Mouse (Mus musculus): ENCODE data around the gene Tmem170. TPM values are rescaled to one million over a fixed set of nuclear protein-coding genes. Genes with fewer than 3 reads are reported as not detected.
A peak's percentile ranks its signal among the peaks of the same experiment; 100 is the strongest.

Tmem170 gene
- polyA plus RNA-seq (2014; fragmentation: Nextera tagmentation; extraction: Ambion mirVana): 9.7 and 11.8 TPM in 2 replicates

DNA sequence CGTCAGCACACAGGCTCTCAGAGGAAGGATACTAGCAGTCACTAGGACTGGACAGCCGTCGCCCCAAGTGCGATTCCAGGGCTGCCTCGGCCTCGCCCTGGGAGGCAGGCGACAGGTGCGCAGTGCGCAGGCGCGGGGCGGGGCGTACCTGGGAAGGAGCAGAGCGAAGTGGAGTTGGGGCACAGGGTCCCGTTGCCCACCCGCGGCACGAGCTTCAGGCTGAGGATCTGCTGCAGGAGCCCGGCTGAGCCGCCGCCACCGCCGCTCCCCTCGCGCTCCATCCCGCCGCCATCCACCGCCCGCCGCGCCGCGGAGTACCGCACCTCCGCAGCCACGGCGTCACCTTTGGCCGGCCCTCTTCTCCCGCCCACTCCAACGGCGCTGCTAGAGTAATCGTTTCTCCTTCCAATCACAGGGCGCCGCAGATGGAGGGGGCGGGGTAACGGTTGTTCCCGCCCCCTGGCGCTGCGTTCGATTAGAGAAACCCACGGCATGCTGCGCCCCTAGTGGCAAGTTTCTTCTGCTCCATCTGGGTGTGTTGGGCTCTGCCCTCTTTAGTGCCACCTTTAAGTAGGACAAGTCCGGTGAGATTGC, at the start of gene Tmem170:
Gene Tmem170 (minus strand): TSS at position 396 of the 594 bp plus-strand sequence.
- Histone ChIP-seq H3K4me1 (ENCODE audit: control insufficient read depth, insufficient read depth, low read length) (no peaks in the 10 kb centered on the region), H3K36me3 (ENCODE audit: control insufficient read depth, insufficient read depth, low read length) (no peaks in the 10 kb centered on the region), H3K4me3 (ENCODE audit: low read depth, low read length) (peak within 1 kb of the TSS; percentile 65), H3K27me3 (ENCODE audit: control insufficient read depth, insufficient read depth, low read length) (no peaks in the 10 kb centered on the region), H3K4me2 (replicated peaks; ENCODE audit: low read depth, low read length) (peak within 1 kb of the TSS; percentile 67), H3K9me3 (ENCODE audit: control insufficient read depth, low read depth, low read length) (no peaks in the 10 kb centered on the region), H3K27ac (ENCODE audit: low read length) (peak within 1 kb of the TSS; percentile 70; the same call in 1 of the 2 replicates), H3K9ac (replicated peaks; ENCODE audit: low read depth, low read length) (peak within 1 kb of the TSS; percentile 43)
- peak; percentile 98 for ATAC-seq (ENCODE audit: insufficient number of reproducible peaks, insufficient read depth, low FRiP score, low read depth)
- WGBS: under 1% methylated on average over 49 of the region's 53 CpGs

DNA sequence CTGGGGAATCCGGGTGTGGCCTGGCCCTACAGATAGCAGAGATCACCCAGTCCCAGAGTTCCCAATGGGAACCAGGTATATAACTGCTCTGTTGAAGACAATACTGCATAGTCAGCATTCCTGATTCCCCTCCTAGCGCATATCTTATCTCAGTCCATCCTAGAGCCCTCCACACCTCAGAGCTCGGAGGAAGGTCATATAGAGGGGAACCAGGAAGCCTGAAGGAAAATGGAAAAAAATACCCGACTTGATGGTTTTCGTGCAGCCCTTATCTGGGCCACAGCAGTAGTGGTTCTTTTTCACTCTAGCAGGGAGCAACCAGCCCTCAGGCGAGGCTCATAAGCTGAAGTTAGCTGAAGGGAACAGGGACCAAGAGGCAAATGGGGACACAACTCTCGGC, 48.4 kb upstream of the Tmem170 start:
- ATAC-seq (ENCODE audit: insufficient number of reproducible peaks, insufficient read depth, low FRiP score, low read depth): no peak
- Histone ChIP-seq H3K4me2 (replicated peaks; ENCODE audit: low read depth, low read length) (no peak overlapping the region), H3K27me3 (ENCODE audit: control insufficient read depth, insufficient read depth, low read length) (no peaks in the 10 kb centered on the region), H3K36me3 (ENCODE audit: control insufficient read depth, insufficient read depth, low read length) (no peaks in the 10 kb centered on the region), H3K27ac (ENCODE audit: low read length) (no peak overlapping the region), H3K9me3 (ENCODE audit: control insufficient read depth, low read depth, low read length) (no peaks in the 10 kb centered on the region), H3K9ac (replicated peaks; ENCODE audit: low read depth, low read length) (no peak overlapping the region), H3K4me1 (ENCODE audit: control insufficient read depth, insufficient read depth, low read length) (no peaks in the 10 kb centered on the region), H3K4me3 (ENCODE audit: low read depth, low read length) (no peak overlapping the region)
- 72% methylated on average over 7 of the region's 7 CpGs for WGBS

DNA sequence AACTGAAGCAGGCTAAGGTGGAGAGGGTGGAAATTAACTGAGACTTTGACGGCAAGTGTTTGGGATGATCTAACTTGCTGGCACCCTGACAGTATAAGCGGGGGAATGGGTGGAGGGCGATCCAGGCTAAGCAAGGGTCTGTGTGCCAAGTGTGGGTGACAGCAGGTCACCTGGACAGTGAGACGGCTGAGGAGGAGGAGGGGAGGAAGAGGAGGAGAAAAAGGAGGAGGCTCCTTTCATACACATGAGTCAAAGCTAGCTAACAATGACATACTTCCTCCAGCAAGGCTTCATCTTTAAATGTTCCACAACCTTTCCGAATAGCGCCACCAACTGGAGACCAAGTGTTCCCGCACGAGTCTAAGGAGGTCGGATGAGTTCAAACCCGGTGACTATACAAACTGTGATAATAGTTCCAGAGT, 46.8 kb upstream of the Tmem170 start:
- Histone ChIP-seq H3K9ac (replicated peaks; ENCODE audit: low read depth, low read length) (no peak overlapping the region), H3K4me3 (ENCODE audit: low read depth, low read length) (no peak overlapping the region), H3K4me1 (ENCODE audit: control insufficient read depth, insufficient read depth, low read length) (no peaks in the 10 kb centered on the region), H3K27ac (ENCODE audit: low read length) (no peak overlapping the region), H3K36me3 (ENCODE audit: control insufficient read depth, insufficient read depth, low read length) (no peaks in the 10 kb centered on the region), H3K27me3 (ENCODE audit: control insufficient read depth, insufficient read depth, low read length) (no peaks in the 10 kb centered on the region), H3K9me3 (ENCODE audit: control insufficient read depth, low read depth, low read length) (no peaks in the 10 kb centered on the region), H3K4me2 (replicated peaks; ENCODE audit: low read depth, low read length) (no peak overlapping the region)
- ATAC-seq (ENCODE audit: insufficient number of reproducible peaks, insufficient read depth, low FRiP score, low read depth): 0 out of 2 replicates have a peak, but pooled peaks have one; percentile 5
- 29% methylated on average over 10 of the region's 10 CpGs for WGBS

DNA sequence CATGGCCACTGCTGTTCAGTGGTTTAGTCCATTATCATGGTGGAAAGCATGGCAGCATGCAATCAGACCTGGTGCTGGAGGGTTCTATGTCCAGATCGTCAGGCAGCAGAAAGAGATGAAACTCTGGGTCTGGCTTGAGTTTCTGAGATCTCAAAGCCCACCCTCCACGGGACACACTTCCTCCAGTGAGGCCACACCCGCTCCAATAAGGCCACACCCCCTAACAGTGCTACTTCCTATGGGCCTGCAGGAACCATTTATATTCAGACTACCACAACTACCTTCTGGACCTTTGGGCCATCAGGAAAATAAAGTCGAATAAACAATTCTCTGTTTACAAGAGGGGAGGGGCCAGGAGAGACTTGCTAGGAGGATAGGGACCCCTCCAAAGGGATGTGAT, 44.4 kb upstream of the Tmem170 start:
- Histone ChIP-seq H3K4me3 (ENCODE audit: low read depth, low read length) (no peak overlapping the region), H3K9me3 (ENCODE audit: control insufficient read depth, low read depth, low read length) (no peaks in the 10 kb centered on the region), H3K4me2 (replicated peaks; ENCODE audit: low read depth, low read length) (no peak overlapping the region), H3K36me3 (ENCODE audit: control insufficient read depth, insufficient read depth, low read length) (no peaks in the 10 kb centered on the region), H3K27me3 (ENCODE audit: control insufficient read depth, insufficient read depth, low read length) (no peaks in the 10 kb centered on the region), H3K9ac (replicated peaks; ENCODE audit: low read depth, low read length) (no peak overlapping the region), H3K27ac (ENCODE audit: low read length) (no peak overlapping the region), H3K4me1 (ENCODE audit: control insufficient read depth, insufficient read depth, low read length) (no peaks in the 10 kb centered on the region)
- 78% methylated on average over 4 of the region's 4 CpGs for WGBS
- no peak for ATAC-seq (ENCODE audit: insufficient number of reproducible peaks, insufficient read depth, low FRiP score, low read depth)

DNA sequence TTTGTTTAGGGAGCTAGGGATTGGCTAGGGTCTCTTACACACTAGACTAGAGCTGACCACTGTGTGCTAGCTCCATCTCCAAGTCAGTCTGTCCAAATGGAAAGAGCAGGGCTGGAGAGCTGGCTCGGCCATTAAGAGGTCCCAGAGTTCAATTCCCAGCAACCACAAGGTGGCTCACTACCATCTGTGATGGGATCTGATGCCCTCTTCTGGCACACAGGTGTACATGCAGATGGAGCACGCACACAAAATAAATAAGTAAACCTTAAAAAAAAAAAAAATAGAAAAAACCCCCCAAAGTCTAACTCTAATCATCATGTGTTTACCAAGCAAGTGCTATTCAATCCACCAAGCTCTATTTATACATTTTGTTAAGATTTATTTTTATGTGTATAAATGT, 43.1 kb upstream of the Tmem170 start:
- no peaks in the 10 kb centered on the region for H3K36me3 ChIP-seq (ENCODE audit: control insufficient read depth, insufficient read depth, low read length)
- 84% methylated on average over 2 of the region's 2 CpGs for WGBS

DNA sequence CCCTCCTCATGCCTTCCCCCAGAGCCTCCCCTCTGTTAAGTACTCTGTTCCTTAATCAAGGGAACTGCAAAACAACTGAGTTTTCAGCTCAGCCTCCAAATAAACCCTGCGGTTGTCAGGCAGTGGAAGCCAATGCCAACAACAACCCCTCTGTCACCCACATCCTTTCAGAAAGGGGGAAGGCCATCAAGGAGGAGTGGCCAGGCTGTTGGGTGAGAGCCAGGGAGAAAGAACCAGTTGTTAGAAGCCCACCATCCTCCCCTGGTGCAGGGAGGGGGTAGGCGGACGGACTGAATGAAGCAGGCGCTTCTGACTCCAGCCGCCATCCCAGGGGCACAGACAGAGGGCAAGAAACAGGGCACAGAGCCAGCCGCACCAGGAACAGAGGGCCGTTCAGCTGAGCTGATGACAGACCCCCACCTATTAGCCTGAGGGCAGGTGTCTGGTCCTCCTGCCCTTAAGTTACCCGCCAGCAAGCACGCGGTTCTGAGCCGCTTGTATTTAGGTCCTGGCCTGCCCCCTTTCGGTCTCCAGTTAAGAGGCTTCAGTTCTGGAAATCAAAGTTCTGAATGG, 36.4 kb upstream of the Tmem170 start:
- 0 out of 2 replicates have a peak, but pooled peaks cover 2% of the 10 kb centered on the region for H3K4me1 ChIP-seq (ENCODE audit: control insufficient read depth, insufficient read depth, low read length)
- H3K27me3 ChIP-seq (ENCODE audit: control insufficient read depth, insufficient read depth, low read length): no peaks in the 10 kb centered on the region
- no peak overlapping the region for H3K9ac ChIP-seq (replicated peaks; ENCODE audit: low read depth, low read length)
- 63% methylated on average over 12 of the region's 12 CpGs for WGBS
- peak; percentile 67 for ATAC-seq (ENCODE audit: insufficient number of reproducible peaks, insufficient read depth, low FRiP score, low read depth)
- no peaks in the 10 kb centered on the region for H3K9me3 ChIP-seq (ENCODE audit: control insufficient read depth, low read depth, low read length)
- H3K4me3 ChIP-seq (ENCODE audit: low read depth, low read length): no peak overlapping the region
- no peak overlapping the region for H3K27ac ChIP-seq (ENCODE audit: low read length)
- no peaks in the 10 kb centered on the region for H3K36me3 ChIP-seq (ENCODE audit: control insufficient read depth, insufficient read depth, low read length)
- no peak overlapping the region for H3K4me2 ChIP-seq (replicated peaks; ENCODE audit: low read depth, low read length)

More for the DNA sequence above, 43.1 kb upstream of the Tmem170 start:
- no peaks in the 10 kb centered on the region for H3K27me3 ChIP-seq (ENCODE audit: control insufficient read depth, insufficient read depth, low read length)
- no peak overlapping the region for H3K9ac ChIP-seq (replicated peaks; ENCODE audit: low read depth, low read length)
- ATAC-seq (ENCODE audit: insufficient number of reproducible peaks, insufficient read depth, low FRiP score, low read depth): no peak
- H3K9me3 ChIP-seq (ENCODE audit: control insufficient read depth, low read depth, low read length): no peaks in the 10 kb centered on the region
- no peaks in the 10 kb centered on the region for H3K4me1 ChIP-seq (ENCODE audit: control insufficient read depth, insufficient read depth, low read length)
- no peak overlapping the region for H3K27ac ChIP-seq (ENCODE audit: low read length)
- no peak overlapping the region for H3K4me3 ChIP-seq (ENCODE audit: low read depth, low read length)
- no peak overlapping the region for H3K4me2 ChIP-seq (replicated peaks; ENCODE audit: low read depth, low read length)

DNA sequence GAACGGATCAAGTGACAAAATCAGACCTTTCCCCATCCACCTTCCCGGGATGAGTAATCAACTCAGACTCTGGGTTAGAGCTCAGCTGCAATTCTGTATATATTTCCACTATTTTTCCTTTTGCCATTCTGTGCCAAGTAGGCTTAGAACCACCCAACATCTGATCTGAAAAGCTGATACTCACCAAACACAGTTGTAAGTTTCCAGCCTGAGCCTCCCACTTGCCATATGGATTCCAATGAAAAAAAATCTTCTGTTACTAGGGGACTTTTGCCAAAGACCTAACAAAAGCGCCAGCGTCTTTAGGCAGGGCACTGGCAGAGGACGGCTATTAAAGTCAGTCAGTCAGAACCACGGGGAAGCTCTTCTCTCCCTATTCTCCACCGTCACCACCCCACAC, 35.0 kb upstream of the Tmem170 start:
- Histone ChIP-seq H3K27ac (ENCODE audit: low read length) (no peak overlapping the region), H3K36me3 (ENCODE audit: control insufficient read depth, insufficient read depth, low read length) (no peaks in the 10 kb centered on the region), H3K4me1 (ENCODE audit: control insufficient read depth, insufficient read depth, low read length) (0 out of 2 replicates have a peak, but pooled peaks cover 2% of the 10 kb centered on the region), H3K9me3 (ENCODE audit: control insufficient read depth, low read depth, low read length) (no peaks in the 10 kb centered on the region), H3K9ac (replicated peaks; ENCODE audit: low read depth, low read length) (no peak overlapping the region), H3K4me3 (ENCODE audit: low read depth, low read length) (no peak overlapping the region), H3K4me2 (replicated peaks; ENCODE audit: low read depth, low read length) (no peak overlapping the region), H3K27me3 (ENCODE audit: control insufficient read depth, insufficient read depth, low read length) (no peaks in the 10 kb centered on the region)
- 65% methylated on average over 7 of the region's 7 CpGs for WGBS
- ATAC-seq (ENCODE audit: insufficient number of reproducible peaks, insufficient read depth, low FRiP score, low read depth): no peak

DNA sequence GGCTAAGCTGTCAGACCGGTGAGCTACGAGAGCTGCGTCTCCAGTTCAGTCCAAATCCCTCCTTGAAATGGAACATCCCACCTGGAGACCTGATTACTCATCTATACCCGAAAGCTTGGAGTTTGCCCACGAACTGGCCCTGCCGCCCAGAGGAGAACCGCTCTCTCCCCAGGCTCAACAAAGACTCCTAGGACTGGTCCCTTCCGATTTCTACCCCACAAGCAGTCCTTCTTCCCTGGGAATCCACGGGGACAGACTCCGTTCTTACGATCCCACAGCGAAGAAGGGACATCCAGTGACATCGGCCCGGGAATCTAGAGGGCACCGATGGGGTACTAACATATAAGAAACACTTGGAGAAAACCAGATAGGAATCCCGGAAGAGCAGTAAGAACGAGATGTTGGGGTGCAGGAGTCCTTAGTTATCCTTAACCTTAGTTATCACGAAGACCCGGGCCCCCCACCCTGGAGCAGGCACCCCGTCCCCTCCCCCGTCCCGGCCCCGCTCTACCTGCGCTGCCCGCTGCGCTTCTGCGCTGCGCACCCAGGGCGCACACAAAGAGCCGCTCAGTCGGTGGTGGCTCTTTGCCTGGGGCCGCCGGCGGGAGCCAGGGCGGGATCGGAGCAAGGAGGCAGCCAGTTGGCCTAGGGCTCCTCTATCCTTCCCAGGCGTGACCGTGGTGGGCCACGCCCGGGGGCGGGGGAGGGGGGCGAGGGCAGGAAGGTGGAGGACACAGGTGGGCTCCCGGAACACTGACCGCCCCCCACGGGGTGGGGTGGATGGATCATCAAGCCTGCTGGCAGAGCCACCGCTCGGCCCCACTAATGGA, 33.3 kb upstream of the Tmem170 start, which contains the start of gene Chst5:
Gene Chst5 (minus strand): TSS at position 827 of the 830 bp plus-strand sequence.
- H3K9me3 ChIP-seq (ENCODE audit: control insufficient read depth, low read depth, low read length): no peaks in the 10 kb centered on the region
- no peak within 1 kb of the TSS for H3K27ac ChIP-seq (ENCODE audit: low read length)
- H3K36me3 ChIP-seq (ENCODE audit: control insufficient read depth, insufficient read depth, low read length): no peaks in the 10 kb centered on the region
- 0 out of 2 replicates have a peak, but pooled peaks cover 2% of the 10 kb centered on the region for H3K4me1 ChIP-seq (ENCODE audit: control insufficient read depth, insufficient read depth, low read length)
- peak within 1 kb of the TSS; percentile 12; the same call in 1 of the 2 replicates for H3K9ac ChIP-seq (replicated peaks; ENCODE audit: low read depth, low read length)
- H3K27me3 ChIP-seq (ENCODE audit: control insufficient read depth, insufficient read depth, low read length): no peaks in the 10 kb centered on the region
- H3K4me3 ChIP-seq (ENCODE audit: low read depth, low read length): peak within 1 kb of the TSS; percentile 34
- H3K4me2 ChIP-seq (replicated peaks; ENCODE audit: low read depth, low read length): peak within 1 kb of the TSS; percentile 74
- ATAC-seq (ENCODE audit: insufficient number of reproducible peaks, insufficient read depth, low FRiP score, low read depth): peak; percentile 47; the same call in 1 of the 2 replicates
- 7% methylated on average over 47 of the region's 47 CpGs for WGBS
